Mouse (Mus musculus) stomach, embryonic 15.5 days (tissue): ENCODE results near the gene Ifit1bl1. TPM values are rescaled to one million over a fixed set of nuclear protein-coding genes. Genes with fewer than 3 reads are reported as not detected.
"Not testable (repeated sequence)": the region's sequence is repeated elsewhere in the genome, so short reads cannot be mapped to it uniquely, and the experiment has no call there.

Experiments
- ATAC-seq: fragments of 200-750 bp; cut with Nextera tagmentation; 2 replicates; pipeline ENCODE4 v1.8.0; 2017; ENCODE audit warnings: low read depth, moderate number of reproducible peaks, moderate TSS enrichment; ENCODE audit not compliant: insufficient read depth, low FRiP score
- H3K27ac ChIP-seq: fragments of 300-500 bp; sonication (generic); 2 replicates; pipeline ENCODE4 v1.5.1; 2015; ENCODE audit warnings: mild to moderate bottlenecking, inconsistent platforms
- H3K27me3 ChIP-seq: fragments of 300-500 bp; sonication (generic); replicated peaks from 2 replicates; pipeline ENCODE4 v1.6.1; 2015; ENCODE audit warnings: inconsistent platforms
- H3K36me3 ChIP-seq: fragments of 300-500 bp; sonication (generic); 2 replicates; pipeline ENCODE4 v1.6.1; 2015; ENCODE audit warnings: inconsistent platforms
- H3K4me1 ChIP-seq: fragments of 300-500 bp; sonication (generic); 2 replicates; pipeline ENCODE4 v1.6.1; 2015; ENCODE audit warnings: inconsistent platforms
- H3K4me2 ChIP-seq: fragments of 300-500 bp; sonication (generic); 2 replicates; pipeline ENCODE4 v1.6.1; 2015; ENCODE audit warnings: mild to moderate bottlenecking, inconsistent platforms
- H3K4me3 ChIP-seq: fragments of 300-500 bp; sonication (generic); replicated peaks from 2 replicates; pipeline ENCODE4 v1.5.1; 2015; ENCODE audit warnings: inconsistent platforms
- H3K9ac ChIP-seq: fragments of 300-500 bp; sonication (generic); 2 replicates; pipeline ENCODE4 v1.6.1; 2015; ENCODE audit warnings: inconsistent platforms
- H3K9me3 ChIP-seq: fragments of 300-500 bp; sonication (generic); 2 replicates; pipeline ENCODE4 v1.6.1; 2016; ENCODE audit warnings: inconsistent platforms
- WGBS: fragments of 180-500 bp; shearing (Covaris S2); methylation state at CpG from one replicate; pipeline ENCODE4 v1.1.7; 2015; 5-methylcytosine and 5-hydroxymethylcytosine counted together
- polyA plus RNA-seq: library from polyadenylated mRNA; unstranded; fragments of >200 nt; fragmentation: Nextera tagmentation; extraction: Ambion mirVana; gene quantifications from 2 replicates; pipeline ENCODE4 v1.2.1, GENCODE M21; 2015

Ifit1bl1 gene
- polyA plus RNA-seq, 1 experiment from 2014 or later, result 0.28 TPM

DNA sequence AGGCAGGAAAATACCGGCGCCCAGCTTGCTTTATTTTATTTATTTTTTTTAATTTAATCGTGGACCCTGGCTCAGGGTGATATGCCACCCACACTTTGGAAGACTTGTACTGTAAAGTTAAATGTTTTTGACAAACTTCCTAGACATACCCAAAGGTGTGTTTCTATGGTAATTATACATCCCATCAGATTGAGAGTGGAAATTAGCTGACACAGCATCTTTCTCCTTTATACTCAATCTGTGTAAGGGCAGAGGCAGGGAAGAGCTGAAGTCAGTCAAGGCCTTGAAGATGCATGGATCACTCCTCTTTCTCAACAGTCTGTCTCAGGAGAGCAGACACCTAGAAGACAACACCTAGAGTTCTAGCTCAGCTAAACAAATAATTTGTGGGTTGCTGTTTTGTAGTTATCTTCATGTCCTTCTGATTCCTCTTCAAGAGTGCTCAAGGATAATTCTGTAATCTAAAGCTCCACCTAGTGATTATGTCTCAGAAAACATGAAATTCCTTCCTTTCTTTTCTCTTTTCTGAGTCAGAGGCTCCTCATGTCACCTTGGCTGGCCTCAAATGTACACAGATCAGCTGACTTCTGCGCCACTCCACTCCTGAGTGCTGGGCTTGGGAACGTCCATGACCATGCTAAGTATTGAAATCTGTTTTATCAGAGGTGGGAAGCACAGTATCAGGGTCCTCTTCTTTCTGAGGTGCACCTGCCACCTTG is 15.9 kb downstream of the Ifit1bl1 start:
- not testable (repeated sequence) for H3K9ac ChIP-seq, H3K27ac ChIP-seq, H3K4me3 ChIP-seq, H3K9me3 ChIP-seq, H3K4me1 ChIP-seq, H3K27me3 ChIP-seq, ATAC-seq, H3K4me2 ChIP-seq, H3K36me3 ChIP-seq
- WGBS, result 61% methylated on average over 5 of the region's 5 CpGs

DNA sequence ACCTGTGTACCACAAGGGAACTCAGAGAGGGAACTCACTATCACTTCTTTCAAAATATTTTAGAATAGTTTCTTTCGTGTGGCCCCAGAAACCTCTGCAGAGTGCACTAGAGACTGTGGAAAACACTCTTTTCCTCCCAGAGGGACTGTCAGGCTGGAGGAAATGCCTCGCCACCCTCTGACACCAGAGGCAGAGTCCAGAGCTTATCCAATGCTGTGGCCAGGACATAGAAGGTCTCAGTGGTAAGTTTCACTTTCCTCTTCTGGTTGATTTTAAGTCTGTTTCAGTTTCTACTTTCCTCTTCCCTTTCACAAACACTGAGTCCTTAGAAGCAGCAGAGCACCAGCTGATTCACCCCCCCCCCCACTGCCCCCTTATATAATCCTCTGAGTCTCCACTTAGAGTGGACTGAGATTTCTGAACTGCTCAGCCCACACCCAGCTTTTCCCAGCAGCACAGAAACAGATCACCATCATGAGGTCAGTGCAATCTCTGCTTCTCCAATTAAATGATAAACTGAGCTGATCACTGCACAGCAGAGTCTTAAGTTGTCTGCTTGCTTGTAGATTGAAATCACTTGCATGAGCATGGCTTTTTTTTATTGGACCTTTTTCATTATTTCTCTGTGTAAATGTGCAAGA is 18.5 kb downstream of the Ifit1bl1 start, which contains the start of gene Ifit3:
Ifit3 (plus strand) TSS at position 406 of the 641 bp plus-strand sequence.
- not testable (repeated sequence) for ATAC-seq, H3K4me3 ChIP-seq, H3K27ac ChIP-seq, H3K9me3 ChIP-seq, H3K4me1 ChIP-seq, H3K4me2 ChIP-seq, H3K36me3 ChIP-seq, H3K9ac ChIP-seq, H3K27me3 ChIP-seq
- 46% methylated on average over 2 of the region's 2 CpGs for WGBS

DNA sequence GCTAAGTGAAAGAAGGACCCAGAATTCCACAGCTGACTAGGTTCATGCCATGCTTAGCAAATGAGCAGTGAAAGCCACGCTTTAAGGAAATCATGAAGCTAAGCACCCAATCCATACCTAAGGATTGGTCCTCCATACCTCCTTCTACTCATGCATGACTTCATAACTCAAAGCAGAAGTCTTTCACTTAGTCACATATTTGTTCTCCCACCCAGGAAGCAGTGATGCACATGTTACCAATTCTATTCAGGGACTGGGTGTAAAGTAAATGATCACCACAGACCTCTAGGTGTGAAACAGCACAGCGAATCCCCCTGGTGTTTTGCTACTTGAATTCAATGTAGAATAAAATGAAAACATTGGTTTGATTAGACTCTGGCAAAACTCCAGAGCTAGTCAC is 19.1 kb downstream of the Ifit1bl1 start:
- not testable (repeated sequence) for H3K9me3 ChIP-seq, ATAC-seq, H3K4me1 ChIP-seq, H3K4me3 ChIP-seq, H3K9ac ChIP-seq, H3K27me3 ChIP-seq, H3K4me2 ChIP-seq, H3K36me3 ChIP-seq, H3K27ac ChIP-seq
- 86% methylated on average over 2 of the region's 2 CpGs for WGBS

DNA sequence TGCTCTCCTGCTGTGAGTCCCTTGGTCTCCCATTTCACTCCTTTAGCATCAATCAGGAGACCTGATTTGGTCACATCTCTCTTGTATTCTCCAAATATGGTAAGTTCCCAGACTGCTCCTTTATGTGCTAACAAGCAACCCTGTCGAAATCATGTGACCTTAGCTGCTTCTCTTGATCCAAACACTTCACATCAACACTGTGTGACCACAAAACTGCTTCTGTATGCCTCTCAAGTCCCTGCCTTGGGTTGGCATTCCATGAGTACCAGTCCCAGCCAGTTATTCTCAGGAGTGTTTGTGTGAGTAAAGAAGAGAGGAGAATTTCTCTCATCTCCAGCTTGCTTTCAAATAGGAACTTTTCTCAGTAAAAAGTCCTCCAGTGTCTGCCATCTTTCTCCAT is 24.6 kb downstream of the Ifit1bl1 start:
- no peak overlapping the region for H3K9ac ChIP-seq

DNA sequence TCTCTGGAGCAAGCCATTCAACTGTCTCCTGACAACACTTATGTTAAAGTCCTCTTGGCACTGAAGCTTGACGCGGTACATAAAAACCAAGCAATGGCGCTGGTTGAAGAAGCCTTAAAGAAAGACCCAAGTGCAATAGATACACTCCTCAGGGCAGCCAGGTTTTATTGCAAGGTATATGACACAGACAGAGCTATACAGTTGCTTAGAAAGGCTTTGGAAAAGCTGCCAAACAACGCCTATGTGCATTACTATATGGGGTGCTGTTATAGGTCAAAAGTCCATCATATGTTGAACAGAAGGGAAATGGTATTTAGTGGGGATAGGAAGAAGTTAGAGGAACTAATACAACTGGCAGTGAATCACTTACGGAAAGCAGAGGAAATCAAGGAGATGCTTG is 28.1 kb downstream of the Ifit1bl1 start:
- Histone ChIP-seq H3K4me1 (no peaks in the 10 kb centered on the region), H3K27ac (no peak overlapping the region), H3K4me2 (no peak overlapping the region), H3K9me3 (no peaks in the 10 kb centered on the region), H3K4me3 (no peak overlapping the region), H3K27me3 (no peaks in the 10 kb centered on the region), H3K9ac (no peak overlapping the region), H3K36me3 (no peaks in the 10 kb centered on the region)
- 94% methylated on average over 5 of the region's 5 CpGs for WGBS
- no peak for ATAC-seq

More for the DNA sequence above, 24.6 kb downstream of the Ifit1bl1 start:
- Histone ChIP-seq H3K27me3 (no peaks in the 10 kb centered on the region), H3K4me1 (no peaks in the 10 kb centered on the region), H3K36me3 (no peaks in the 10 kb centered on the region), H3K4me3 (no peak overlapping the region), H3K9me3 (no peaks in the 10 kb centered on the region), H3K27ac (no peak overlapping the region), H3K4me2 (no peak overlapping the region)
- no peak for ATAC-seq
- 57% methylated on average over 1 of the region's 1 CpGs for WGBS

DNA sequence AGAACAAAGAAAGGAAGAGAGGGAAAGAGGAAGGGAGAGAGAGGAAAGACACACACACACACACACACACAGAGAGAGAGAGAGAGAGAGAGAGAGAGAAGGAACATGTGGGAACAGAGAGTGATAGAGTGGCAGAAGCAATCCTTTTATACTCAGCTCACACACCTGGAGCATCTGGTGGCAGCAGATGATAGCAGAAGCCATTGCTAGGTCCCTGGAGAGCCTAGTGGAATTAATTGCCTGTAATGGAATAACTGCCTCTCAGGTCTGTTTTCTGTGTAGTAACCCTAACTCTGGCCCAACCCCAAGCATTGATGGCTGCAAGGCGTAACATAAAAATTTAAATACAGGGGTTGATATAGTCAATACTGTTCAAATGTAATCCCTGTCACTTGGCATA is 30.7 kb downstream of the Ifit1bl1 start:
- Histone ChIP-seq H3K4me1 (no peaks in the 10 kb centered on the region), H3K27me3 (no peaks in the 10 kb centered on the region), H3K9ac (no peak overlapping the region), H3K4me2 (no peak overlapping the region), H3K27ac (no peak overlapping the region), H3K36me3 (no peaks in the 10 kb centered on the region), H3K4me3 (no peak overlapping the region), H3K9me3 (no peaks in the 10 kb centered on the region)
- WGBS, result 88% methylated on average over 1 of the region's 1 CpGs
- no peak for ATAC-seq

DNA sequence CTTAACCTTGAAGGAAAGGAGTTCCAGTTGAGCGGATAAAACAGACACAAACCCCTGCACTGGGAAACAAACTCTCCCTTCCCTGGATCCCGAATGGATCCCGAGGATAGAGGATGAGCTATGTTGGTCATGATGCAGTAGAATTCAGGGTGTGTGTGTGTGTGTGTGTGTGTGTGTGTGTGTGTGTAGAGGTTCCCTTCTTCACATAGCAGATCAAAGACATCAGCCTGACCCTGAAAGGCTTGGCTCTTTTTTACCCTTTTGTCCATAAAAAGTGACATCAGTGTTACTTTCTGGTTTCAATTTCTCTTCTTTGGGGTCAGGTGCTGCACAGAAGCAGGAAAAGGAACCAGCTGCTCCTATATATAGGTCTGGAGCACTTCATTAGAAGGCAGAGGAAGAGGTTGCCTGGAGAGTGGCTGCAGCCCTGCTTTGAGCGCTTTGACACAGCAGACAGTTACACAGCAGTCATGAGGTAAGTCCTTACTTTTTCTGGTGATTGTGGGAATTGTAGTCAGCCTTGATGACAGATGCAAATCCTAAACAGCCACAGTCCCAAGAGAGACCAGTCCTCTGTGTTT is 31.8 kb downstream of the Ifit1bl1 start:
- Histone ChIP-seq H3K4me3 (no peak overlapping the region), H3K4me2 (no peak overlapping the region), H3K9me3 (no peaks in the 10 kb centered on the region), H3K9ac (no peak overlapping the region), H3K36me3 (no peaks in the 10 kb centered on the region), H3K27me3 (no peaks in the 10 kb centered on the region), H3K27ac (no peak overlapping the region), H3K4me1 (no peaks in the 10 kb centered on the region)
- no peak for ATAC-seq
- WGBS, result 69% methylated on average over 4 of the region's 4 CpGs

DNA sequence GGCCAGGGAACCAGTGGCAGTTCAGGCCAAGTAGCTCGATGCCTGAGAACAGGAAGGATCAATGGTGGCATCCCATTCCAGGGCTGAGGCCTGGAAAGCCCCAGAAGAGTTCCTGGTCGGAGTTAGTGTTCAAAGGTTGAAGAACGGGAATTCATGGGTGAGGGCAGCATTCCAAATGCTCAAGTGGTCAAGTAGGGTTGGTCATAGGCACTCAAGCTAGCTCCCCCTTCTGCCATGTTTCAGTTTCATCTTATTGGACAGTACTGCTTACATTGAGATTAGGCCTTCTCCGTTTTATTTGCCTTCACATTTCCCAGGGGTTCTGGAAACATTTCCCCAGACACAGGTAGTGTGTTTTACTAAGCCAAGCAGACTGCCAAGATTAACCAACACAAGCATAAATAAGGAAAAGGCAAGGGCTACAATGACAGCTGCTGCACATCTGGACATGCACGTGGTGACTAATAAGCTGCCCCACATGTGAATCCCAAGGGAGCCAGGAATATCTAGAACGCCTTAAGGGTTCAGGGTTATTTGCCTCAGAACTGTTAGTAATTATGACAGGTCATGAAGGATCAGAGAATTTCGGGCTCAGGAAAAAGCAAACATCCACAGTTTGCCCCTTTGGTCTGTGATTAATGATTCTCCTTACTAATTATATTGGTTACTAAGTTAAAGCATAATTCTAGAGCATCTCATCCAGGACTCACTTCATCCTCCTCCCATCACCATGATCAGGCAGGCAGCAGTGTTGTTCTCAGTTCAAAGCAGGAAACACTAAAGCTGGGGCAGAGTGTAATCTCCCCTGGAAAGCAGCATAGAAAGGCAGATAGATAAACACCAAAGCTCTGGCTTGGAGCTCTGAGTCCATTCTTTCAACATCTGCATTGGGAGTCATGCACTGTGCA is 32.5 kb downstream of the Ifit1bl1 start:
- H3K9ac ChIP-seq, result no peak overlapping the region
- no peak overlapping the region for H3K4me2 ChIP-seq
- H3K36me3 ChIP-seq, result no peaks in the 10 kb centered on the region
- no peak overlapping the region for H3K4me3 ChIP-seq
- no peak overlapping the region for H3K27ac ChIP-seq
- no peaks in the 10 kb centered on the region for H3K27me3 ChIP-seq
- ATAC-seq, result no peak
- H3K4me1 ChIP-seq, result no peaks in the 10 kb centered on the region
- H3K9me3 ChIP-seq, result no peaks in the 10 kb centered on the region
- 56% methylated on average over 7 of the region's 7 CpGs for WGBS

DNA sequence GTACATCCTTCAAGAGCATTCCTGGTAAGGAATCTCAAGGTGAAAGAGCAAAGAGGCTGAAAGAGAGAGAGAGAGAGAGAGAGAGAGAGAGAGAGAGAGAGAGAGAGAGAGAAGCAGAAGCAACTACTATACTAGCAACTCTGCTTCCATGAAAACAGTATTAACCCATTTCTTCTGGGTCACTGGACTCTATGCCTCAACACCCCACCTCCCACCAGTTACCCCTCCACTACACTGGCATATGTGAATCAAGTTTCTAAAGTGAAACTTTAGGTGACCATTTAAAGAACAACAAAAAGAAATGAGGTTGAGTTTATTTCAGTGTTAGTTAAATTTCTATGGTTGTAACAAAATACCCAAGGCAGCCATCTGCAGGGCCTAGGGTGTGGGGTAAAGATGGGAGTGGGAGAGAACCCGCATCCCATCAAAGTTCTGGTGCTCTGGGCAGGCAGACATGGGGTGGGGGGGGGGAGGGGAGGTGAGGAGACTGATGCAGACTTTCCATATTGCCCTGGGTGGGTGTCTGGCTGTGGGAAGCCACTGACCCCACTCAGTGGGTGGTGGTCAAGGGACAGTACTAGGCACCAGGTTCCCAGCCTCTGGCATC is 35.5 kb downstream of the Ifit1bl1 start:
- WGBS, result 77% methylated on average over 1 of the region's 1 CpGs
- H3K9me3 ChIP-seq, result no peaks in the 10 kb centered on the region

DNA sequence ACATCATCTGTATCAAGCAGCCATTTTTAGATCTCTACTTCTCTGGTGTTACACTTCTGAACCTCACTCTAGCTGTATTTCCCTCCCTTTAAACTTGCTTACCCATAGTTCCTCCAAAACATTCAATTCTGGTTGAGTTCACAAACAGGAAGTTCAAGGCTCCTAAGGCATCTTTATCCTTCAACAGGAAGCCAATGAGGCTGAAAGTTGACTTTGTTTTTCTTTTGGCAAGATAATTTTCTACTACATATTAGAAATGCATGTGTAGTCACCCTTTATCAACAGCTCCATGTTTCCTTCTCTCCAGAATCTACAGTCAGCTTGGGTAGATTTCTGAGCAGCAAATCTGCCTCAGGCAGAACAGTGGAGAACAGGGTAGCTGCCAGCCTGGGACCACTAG is 39.2 kb downstream of the Ifit1bl1 start:
- no peak for ATAC-seq
- Histone ChIP-seq H3K4me1 (no peaks in the 10 kb centered on the region), H3K36me3 (no peaks in the 10 kb centered on the region), H3K9me3 (no peaks in the 10 kb centered on the region), H3K4me3 (no peak overlapping the region), H3K27ac (no peak overlapping the region), H3K9ac (no peak overlapping the region), H3K27me3 (no peaks in the 10 kb centered on the region), H3K4me2 (no peak overlapping the region)

More for the DNA sequence above, 35.5 kb downstream of the Ifit1bl1 start:
- no peak overlapping the region for H3K4me2 ChIP-seq
- ATAC-seq, result no peak
- no peaks in the 10 kb centered on the region for H3K36me3 ChIP-seq
- no peak overlapping the region for H3K4me3 ChIP-seq
- no peak overlapping the region for H3K9ac ChIP-seq
- H3K4me1 ChIP-seq, result no peaks in the 10 kb centered on the region
- H3K27me3 ChIP-seq, result no peaks in the 10 kb centered on the region
- no peak overlapping the region for H3K27ac ChIP-seq

DNA sequence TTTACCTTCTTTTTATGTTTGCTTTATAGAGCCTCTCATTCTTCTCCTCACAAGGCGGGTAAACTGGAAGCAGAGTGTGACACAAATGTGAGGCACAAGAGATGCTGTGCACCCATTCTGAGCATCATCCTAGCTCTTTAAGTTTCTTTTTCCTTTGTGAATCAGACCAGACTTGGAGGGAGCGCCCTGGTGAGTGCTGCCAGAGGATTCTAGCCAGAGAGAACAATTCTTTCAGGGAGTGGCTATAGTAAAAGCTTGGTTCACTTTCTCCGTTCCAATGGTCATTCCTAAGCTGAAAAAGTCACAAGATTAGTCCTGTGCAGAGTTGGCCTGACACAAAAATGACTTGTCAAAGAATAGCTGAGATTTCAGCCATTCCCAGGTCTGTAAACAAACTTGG is 45.1 kb downstream of the Ifit1bl1 start:
- Histone ChIP-seq H3K4me1 (no peaks in the 10 kb centered on the region), H3K9ac (no peak overlapping the region), H3K4me2 (no peak overlapping the region), H3K27ac (no peak overlapping the region), H3K36me3 (no peaks in the 10 kb centered on the region), H3K27me3 (no peaks in the 10 kb centered on the region), H3K9me3 (no peaks in the 10 kb centered on the region), H3K4me3 (no peak overlapping the region)
- 56% methylated on average over 3 of the region's 3 CpGs for WGBS
- no peak for ATAC-seq
